Mouse (Mus musculus) embryonic fibroblast, embryonic 13.5 days (primary cell): ENCODE results near the gene Maneal. TPM values are rescaled to one million over a fixed set of nuclear protein-coding genes. Genes with fewer than 3 reads are reported as not detected.

Source experiments
- H3K27ac ChIP-seq: 2 replicates; pipeline ENCODE4 v1.5.1; 2012; ENCODE audit warnings: low read length, control low read depth, inconsistent platforms; ENCODE audit not compliant: insufficient read depth
- H3K4me1 ChIP-seq: 2 replicates; pipeline ENCODE4 v1.6.1; 2011; ENCODE audit warnings: low read length; ENCODE audit not compliant: control insufficient read depth, insufficient read depth
- H3K4me3 ChIP-seq: 2 replicates; pipeline ENCODE4 v1.5.1; 2011; ENCODE audit warnings: mild to moderate bottlenecking, control low read depth, low read length; ENCODE audit not compliant: insufficient read depth
- CTCF ChIP-seq: IDR thresholded peaks from 2 replicates; pipeline ENCODE4 v1.5.1; 2011; ENCODE audit warnings: mild to moderate bottlenecking, control low read depth, low read length, moderate library complexity, borderline replicate concordance; ENCODE audit not compliant: insufficient read depth
- POLR2A ChIP-seq: IDR thresholded peaks from 2 replicates; pipeline ENCODE4 v1.6.1; 2011; ENCODE audit warnings: low read depth, mild to moderate bottlenecking, control low read depth, low read length, moderate library complexity
- polyA plus RNA-seq: library from polyadenylated mRNA; stranded (reverse); fragments of >200 nt; gene quantifications from 2 replicates; pipeline ENCODE4 v1.2.4, GENCODE M21; 2011; ENCODE audit warnings: low read depth; ENCODE audit not compliant: missing spikeins, insufficient read length

Gene Maneal
- polyA plus RNA-seq, 1 experiment, result 0.44 TPM

DNA sequence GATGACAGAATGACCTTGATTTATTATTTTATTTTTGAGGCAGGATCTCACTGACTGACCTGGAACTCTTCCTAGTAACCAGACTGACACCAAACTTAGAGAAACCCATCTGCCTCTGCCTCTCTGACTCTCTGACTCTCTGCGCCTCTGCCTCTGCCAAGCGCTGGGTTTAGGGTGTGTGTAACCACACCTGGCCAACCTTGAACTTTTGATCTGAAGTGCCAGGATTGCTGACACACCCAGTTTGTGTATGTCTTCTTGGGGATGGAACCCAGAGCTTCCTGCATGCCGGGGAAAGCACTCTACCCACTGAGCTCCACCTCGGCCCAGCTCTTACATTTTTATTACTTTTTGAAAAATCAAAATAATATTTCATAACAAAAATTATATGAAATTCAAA, 43.1 kb downstream of the Maneal start:
- H3K27ac ChIP-seq, result no peak overlapping the region
- TF ChIP-seq POLR2A (no peak), CTCF (no peak)
- H3K4me3 ChIP-seq, result no peak overlapping the region
- peaks cover 7% of the 10 kb centered on the region for H3K4me1 ChIP-seq

- Histone ChIP-seq H3K4me3 (no peak overlapping the region), H3K4me1 (peaks cover 7% of the 10 kb centered on the region), H3K27ac (no peak overlapping the region)
- TF ChIP-seq CTCF, result no peak
Observed at GRCm38 (mm10) chr4:124817803-124818202, 44.2 kb downstream of the Maneal start.

- Histone ChIP-seq H3K27ac (no peak overlapping the region), H3K4me3 (no peak overlapping the region), H3K4me1 (peaks cover 7% of the 10 kb centered on the region)
- no peak for TF ChIP-seq POLR2A
- no peak for TF ChIP-seq CTCF
Observed at GRCm38 (mm10) chr4:124815901-124816300, 46.1 kb downstream of the Maneal start.

GRCm38 (mm10) chr4:124811347-124811975, 50.5 kb downstream of the Maneal start:
- Histone ChIP-seq H3K4me3 (no peak overlapping the region), H3K4me1 (no peaks in the 10 kb centered on the region), H3K27ac (no peak overlapping the region)
- TF ChIP-seq CTCF (no peak), POLR2A (no peak)

DNA sequence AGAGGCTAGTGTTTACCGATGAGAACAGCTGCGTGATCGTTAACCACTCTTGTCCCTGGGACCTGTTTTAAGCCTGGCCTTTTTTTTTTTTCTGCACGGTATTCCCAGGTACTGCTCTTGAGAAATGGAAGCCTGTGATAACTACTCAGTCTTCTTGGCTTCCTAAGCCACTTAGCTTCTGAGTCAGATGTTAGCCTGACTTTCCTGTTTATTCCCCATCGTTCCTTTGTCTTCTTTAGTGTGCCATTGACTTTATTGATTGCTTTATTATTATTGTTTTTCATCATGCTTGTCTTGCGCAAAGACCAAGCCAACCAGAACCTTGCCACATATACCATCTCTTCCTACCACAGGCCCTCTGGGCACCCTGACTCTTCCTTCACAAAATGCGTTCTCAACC, 51.9 kb downstream of the Maneal start:
- TF ChIP-seq POLR2A (no peak), CTCF (no peak)
- Histone ChIP-seq H3K4me3 (no peak overlapping the region), H3K27ac (no peak overlapping the region), H3K4me1 (no peaks in the 10 kb centered on the region)

DNA sequence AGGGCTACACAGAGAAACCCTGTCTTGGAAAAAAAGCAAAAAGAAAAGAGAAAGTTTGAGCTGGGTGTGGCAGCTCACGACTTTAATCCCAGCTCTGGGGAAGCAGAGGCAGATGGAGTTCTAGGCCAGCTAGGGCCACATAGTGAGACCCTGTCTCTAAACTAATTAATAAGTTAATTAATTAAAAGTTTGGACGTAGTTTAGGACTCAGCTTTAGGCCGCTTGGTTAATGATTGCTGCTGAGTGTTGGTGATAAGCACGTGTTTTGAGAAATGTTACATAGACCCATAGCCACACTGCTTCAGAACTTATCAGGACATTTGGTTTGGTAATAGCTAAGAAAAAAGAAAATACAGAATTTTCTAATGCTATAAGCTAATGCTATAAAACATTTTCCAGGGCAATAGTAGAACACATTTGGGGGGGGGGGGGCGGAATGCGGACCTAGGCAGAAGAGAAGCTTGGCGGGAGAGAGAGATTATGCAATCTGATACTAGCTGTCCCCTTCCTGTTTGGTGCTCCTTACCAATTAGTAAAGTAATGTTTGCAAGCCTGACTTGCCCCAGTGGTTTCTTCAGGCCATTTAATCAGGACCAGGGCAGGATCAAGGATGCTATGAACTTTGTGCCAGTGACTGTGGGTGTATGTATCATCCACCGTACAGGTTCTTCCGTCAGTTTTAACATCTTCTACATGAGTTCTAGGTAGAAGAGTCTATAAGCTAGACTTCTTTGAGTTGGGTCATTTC, 52.7 kb downstream of the Maneal start:
- Histone ChIP-seq H3K4me3 (no peak overlapping the region), H3K27ac (no peak overlapping the region), H3K4me1 (no peaks in the 10 kb centered on the region)
- TF ChIP-seq POLR2A, result no peak
- TF ChIP-seq CTCF, result no peak

DNA sequence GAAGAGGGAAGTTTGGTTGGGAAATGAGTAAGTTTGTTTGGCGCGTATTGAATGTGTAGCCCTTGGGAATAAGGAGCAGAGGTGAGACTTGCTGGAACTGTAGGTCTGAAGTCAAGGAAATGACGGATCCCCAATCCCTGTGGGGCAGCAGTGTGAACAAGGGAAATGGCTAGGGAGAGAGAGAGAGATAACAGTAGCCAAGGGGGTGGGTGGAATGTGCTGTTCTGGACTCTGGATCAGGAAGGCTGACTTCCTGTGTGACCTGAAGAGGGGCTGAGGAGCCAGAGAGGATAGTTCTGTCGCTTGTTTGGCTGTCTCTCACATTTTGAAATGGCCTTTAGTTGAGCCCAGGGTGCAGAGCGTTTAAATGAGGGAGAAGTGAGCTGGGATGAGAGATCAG, 53.5 kb downstream of the Maneal start:
- H3K4me3 ChIP-seq, result no peak overlapping the region
- peaks cover 2% of the 10 kb centered on the region; the same call in 1 of the 2 replicates for H3K4me1 ChIP-seq
- H3K27ac ChIP-seq, result no peak overlapping the region
- TF ChIP-seq CTCF (no peak), POLR2A (no peak)

Other genes with a start within 250 kb of the Maneal start
- not detected in 2 replicates for gene Pou3f1, start 205.4 kb downstream of the Maneal start, polyA plus RNA-seq
- 51.1 and 51.9 TPM in 2 replicates for gene Utp11, start 168.6 kb downstream of the Maneal start, polyA plus RNA-seq
- gene Fhl3, start 161.5 kb downstream of the Maneal start, polyA plus RNA-seq, result 135 and 148 TPM in 2 replicates
- gene Sf3a3, start 147.4 kb downstream of the Maneal start, polyA plus RNA-seq, result 64.6 and 70.7 TPM in 2 replicates
- gene Inpp5b, start 120.3 kb downstream of the Maneal start, polyA plus RNA-seq, result 33.5 and 48.3 TPM in 2 replicates
- gene Mtf1, start 60.1 kb downstream of the Maneal start, polyA plus RNA-seq, result 16.4 and 19.0 TPM in 2 replicates
- 26.2 and 32.8 TPM in 2 replicates for gene Yrdc, start 11.5 kb downstream of the Maneal start, polyA plus RNA-seq
- gene 1110065P20Rik, start 11.0 kb downstream of the Maneal start, polyA plus RNA-seq, result 23.9 and 26.0 TPM in 2 replicates
- gene Epha10, start 18.7 kb upstream of the Maneal start, polyA plus RNA-seq, result not detected in 2 replicates
- gene 9930104L06Rik, start 74.9 kb upstream of the Maneal start, polyA plus RNA-seq, result 12.7 and 17.7 TPM in 2 replicates
- gene Cdca8, start 77.1 kb upstream of the Maneal start, polyA plus RNA-seq, result 35.8 and 47.9 TPM in 2 replicates
- 0.45 and 0.84 TPM in 2 replicates for gene Rspo1, start 124.3 kb upstream of the Maneal start, polyA plus RNA-seq
- gene Gnl2, start 154.4 kb upstream of the Maneal start, polyA plus RNA-seq, result 65.7 and 71.8 TPM in 2 replicates
- gene Dnali1, start 203.5 kb upstream of the Maneal start, polyA plus RNA-seq, result not detected in 2 replicates
- 15.5 and 16.8 TPM in 2 replicates for gene Snip1, start 204.5 kb upstream of the Maneal start, polyA plus RNA-seq
- gene Meaf6, start 223.0 kb upstream of the Maneal start, polyA plus RNA-seq, result 21.8 and 35.7 TPM in 2 replicates